Mouse (Mus musculus) thymus, adult 2 months (tissue): ENCODE results near the gene Prkd1. TPM values are rescaled to one million over a fixed set of nuclear protein-coding genes. Genes with fewer than 3 reads are reported as not detected.

Experiments
- DNase-seq: peaks from one replicate; pipeline ENCODE4 v3.0.0; 2021
- H3K27ac ChIP-seq: fragments of 200-500 bp; 2 replicates; pipeline ENCODE4 v1.5.1; 2012; ENCODE audit warnings: low read length, control low read depth; ENCODE audit not compliant: control insufficient read depth, insufficient read depth
- H3K27me3 ChIP-seq: fragments of 200-500 bp; 2 replicates; pipeline ENCODE4 v1.6.1; 2012; ENCODE audit warnings: mild to moderate bottlenecking, low read length, moderate library complexity, mixed read lengths; ENCODE audit not compliant: control insufficient read depth, insufficient read depth
- H3K36me3 ChIP-seq: fragments of 200-500 bp; 2 replicates; pipeline ENCODE4 v1.6.1; 2012; ENCODE audit warnings: mild to moderate bottlenecking, low read length, moderate library complexity; ENCODE audit not compliant: control insufficient read depth, insufficient read depth
- H3K4me1 ChIP-seq: fragments of 200-500 bp; replicated peaks from 2 replicates; pipeline ENCODE4 v1.6.1; 2012; ENCODE audit warnings: low read length; ENCODE audit not compliant: control insufficient read depth, insufficient read depth
- H3K4me3 ChIP-seq: fragments of 200-500 bp; 2 replicates; pipeline ENCODE4 v1.5.1; 2012; ENCODE audit warnings: mild to moderate bottlenecking, low read length, control low read depth, moderate library complexity; ENCODE audit not compliant: control insufficient read depth, insufficient read depth
- CTCF ChIP-seq: fragments of 200-500 bp; IDR thresholded peaks from 2 replicates; pipeline ENCODE4 v1.5.1; 2012; ENCODE audit warnings: mild to moderate bottlenecking, control low read depth, low read length, moderate library complexity, borderline replicate concordance; ENCODE audit not compliant: control insufficient read depth, poor library complexity, insufficient read depth; ENCODE audit errors: extremely low read depth
- POLR2A ChIP-seq: fragments of 200-500 bp; IDR thresholded peaks from 2 replicates; pipeline ENCODE4 v1.6.1; 2012; ENCODE audit warnings: mild to moderate bottlenecking, low read length, control low read depth, moderate library complexity; ENCODE audit not compliant: control insufficient read depth, poor library complexity, insufficient read depth; ENCODE audit errors: extremely low read depth
- WGBS: fragments of 180-500 bp; shearing (Covaris S2); methylation state at CpG from one replicate; pipeline ENCODE4 v1.1.7; 2018; 5-methylcytosine and 5-hydroxymethylcytosine counted together
- polyA plus RNA-seq: library from polyadenylated mRNA; depleted of rRNA; stranded (reverse); fragments of >200 nt; gene quantifications from 2 replicates; pipeline ENCODE4 v1.2.3, GENCODE M21; 2012

Gene Prkd1
- polyA plus RNA-seq, 1 experiment, result 1.0 TPM

- H3K4me1 ChIP-seq, result no peaks in the 10 kb centered on the region
- H3K4me3 ChIP-seq, result no peak overlapping the region
- no peaks in the 10 kb centered on the region for H3K27me3 ChIP-seq
- TF ChIP-seq POLR2A (no peak), CTCF (no peak)
- H3K27ac ChIP-seq, result no peak overlapping the region
- 45% methylated on average over 8 of the region's 8 CpGs for WGBS
- no peak for DNase-seq
- H3K36me3 ChIP-seq, result no peaks in the 10 kb centered on the region
These were observed 103.9 kb downstream of the Prkd1 start for GRCm38 (mm10) chr12:50544855-50545609.

DNA sequence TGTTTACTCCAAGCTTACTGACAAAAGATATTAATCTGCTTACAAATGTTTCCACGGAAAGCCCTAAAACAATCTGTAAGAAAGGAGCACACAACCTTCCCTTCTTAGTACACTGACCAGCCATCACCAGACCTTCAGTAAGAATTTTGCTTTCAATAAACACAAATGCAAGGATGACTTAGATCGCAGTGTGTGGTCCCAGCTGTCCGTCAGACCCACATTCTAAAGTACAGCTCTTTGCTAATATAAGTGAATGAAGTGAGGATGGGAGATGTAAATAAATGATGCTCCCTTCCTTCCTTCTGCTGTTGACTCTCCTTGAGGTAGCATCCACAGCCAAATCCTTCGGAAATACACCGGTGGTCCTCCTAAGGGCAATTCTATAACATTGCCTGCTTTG lies 108.1 kb downstream of the Prkd1 start:
- Histone ChIP-seq H3K4me3 (no peak overlapping the region), H3K4me1 (no peaks in the 10 kb centered on the region), H3K36me3 (no peaks in the 10 kb centered on the region), H3K27ac (no peak overlapping the region), H3K27me3 (no peaks in the 10 kb centered on the region)
- TF ChIP-seq CTCF (no peak), POLR2A (no peak)
- 94% methylated on average over 5 of the region's 5 CpGs for WGBS
- no peak for DNase-seq

- Histone ChIP-seq H3K36me3 (no peaks in the 10 kb centered on the region), H3K27me3 (no peaks in the 10 kb centered on the region), H3K4me3 (no peak overlapping the region), H3K27ac (no peak overlapping the region), H3K4me1 (no peaks in the 10 kb centered on the region)
- no peak for DNase-seq
- 93% methylated on average over 3 of the region's 3 CpGs for WGBS
- TF ChIP-seq CTCF, result no peak
- TF ChIP-seq POLR2A, result no peak
These were observed 110.5 kb downstream of the Prkd1 start for GRCm38 (mm10) chr12:50538296-50538965.

- no peaks in the 10 kb centered on the region for H3K36me3 ChIP-seq
- no peaks in the 10 kb centered on the region for H3K27me3 ChIP-seq
- H3K4me3 ChIP-seq, result no peak overlapping the region
- TF ChIP-seq CTCF (no peak), POLR2A (no peak)
- H3K27ac ChIP-seq, result no peak overlapping the region
- H3K4me1 ChIP-seq, result no peaks in the 10 kb centered on the region
- 80% methylated on average over 2 of the region's 2 CpGs for WGBS
- DNase-seq, result no peak
These were observed 111.1 kb downstream of the Prkd1 start for GRCm38 (mm10) chr12:50537761-50538160.

DNA sequence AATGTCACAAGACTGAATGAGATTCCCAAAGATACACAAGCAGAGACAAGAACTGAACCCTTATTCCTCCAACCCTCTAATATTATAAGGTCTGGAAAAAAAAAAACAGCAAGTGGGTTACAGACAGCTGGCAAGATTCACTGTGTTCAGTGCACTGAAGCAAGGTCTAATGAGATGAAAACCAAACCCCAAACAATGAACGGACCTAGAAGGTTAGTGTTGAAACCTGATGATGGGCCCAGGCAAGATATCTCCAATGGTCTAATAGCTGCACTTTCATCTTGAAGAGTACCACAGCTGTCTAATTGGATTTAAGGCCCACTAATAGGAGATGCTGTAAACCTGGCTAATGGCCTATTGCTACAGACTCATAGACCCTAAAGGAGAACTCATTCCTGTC lies 111.9 kb downstream of the Prkd1 start:
- no peak for DNase-seq
- Histone ChIP-seq H3K4me1 (no peaks in the 10 kb centered on the region), H3K27ac (no peak overlapping the region), H3K4me3 (no peak overlapping the region), H3K27me3 (no peaks in the 10 kb centered on the region), H3K36me3 (no peaks in the 10 kb centered on the region)
- WGBS, result 93% methylated on average over 1 of the region's 1 CpGs
- TF ChIP-seq POLR2A (no peak), CTCF (no peak)

GRCm38 (mm10) chr12:50528633-50529032 lies 120.3 kb downstream of the Prkd1 start:
- no peaks in the 10 kb centered on the region for H3K27me3 ChIP-seq
- no peak overlapping the region for H3K4me3 ChIP-seq
- no peak for TF ChIP-seq CTCF
- no peak for TF ChIP-seq POLR2A
- DNase-seq, result no peak
- no peaks in the 10 kb centered on the region for H3K4me1 ChIP-seq
- WGBS, result 93% methylated on average over 1 of the region's 1 CpGs
- no peak overlapping the region for H3K27ac ChIP-seq
- no peaks in the 10 kb centered on the region for H3K36me3 ChIP-seq
